Comparison of ENCODE assay signal across 8 mouse cellular contexts in the genomic region with DNA sequence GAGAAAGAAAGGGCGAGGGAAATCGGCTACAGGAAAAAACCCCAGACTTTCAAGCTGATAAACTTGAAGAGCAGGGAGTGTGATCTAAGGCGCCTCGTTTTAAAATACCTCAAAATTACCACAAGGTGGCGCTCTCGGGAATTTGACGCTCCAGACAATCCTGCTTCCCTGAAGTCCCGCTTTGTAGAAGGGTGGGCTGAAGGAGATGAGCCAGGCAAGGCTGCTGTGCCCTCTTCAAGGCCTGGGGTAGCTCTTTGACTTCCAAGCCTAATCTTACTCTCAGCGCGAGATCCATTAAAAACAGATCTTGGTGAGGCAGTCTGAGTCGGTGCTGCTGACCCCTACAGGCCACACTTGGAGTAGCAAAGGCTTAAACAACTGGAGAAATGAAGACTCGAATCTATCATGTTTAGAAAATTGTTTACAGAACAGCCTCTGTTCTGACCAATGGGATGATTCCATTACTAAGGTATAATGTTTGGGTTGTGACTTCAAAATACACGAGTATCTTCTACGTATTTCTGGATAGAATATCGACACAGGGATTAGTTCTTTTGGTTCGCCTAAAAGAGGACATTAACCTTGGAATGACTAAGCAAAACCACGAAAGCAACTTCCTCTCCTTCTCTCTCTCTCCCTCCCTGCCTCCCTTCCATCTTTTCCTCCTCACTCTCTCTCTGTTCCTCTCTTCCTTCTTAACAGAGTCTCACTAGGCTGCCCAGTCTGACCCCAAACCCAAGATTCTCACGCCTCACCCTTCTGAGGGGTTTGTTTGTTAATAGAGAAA.
DNase-seq lines count a peak whose midpoint lies in the region; ATAC-seq and TF ChIP-seq lines count a peak whose summit lies in the region.

No protein-coding gene starts in this region.

- intact Hi-C loops in heart, adult 2 months (cut with DNase I) = loop anchor here (1.0 to 5.0 kb wide), 2 partner anchors 87 to 605 kb away; no protein-coding TSS in a partner anchor

- peak; percentile 80 for ATAC-seq in embryonic facial prominence, embryonic 11.5 days (replicated peaks; ENCODE audit: insufficient number of reproducible peaks, low FRiP score, low TSS enrichment, low read depth)
- ATAC-seq in limb, embryonic 12.5 days (ENCODE audit: insufficient number of reproducible peaks, insufficient read depth, low FRiP score, low TSS enrichment, low read depth) = peak; percentile 73; the same call in 1 of the 2 replicates
- peak; percentile 89 for ATAC-seq in midbrain, embryonic 14.5 days (ENCODE audit: low FRiP score, low TSS enrichment)

- no peak for TF ChIP-seq POLR2A in heart, adult 2 months (IDR thresholded peaks at IDR 0.05; ENCODE audit: insufficient read depth, low read depth, low read length)
- TF ChIP-seq POLR2A in kidney, adult 2 months (IDR thresholded peaks at IDR 0.05; ENCODE audit: low read depth, low read length) = no peak

- H3K9me3 ChIP-seq in embryonic facial prominence, embryonic 11.5 days (replicated peaks; ENCODE audit: control insufficient read depth, low read length) = no peaks in the 10 kb centered on the region
- no peaks in the 10 kb centered on the region for H3K9me3 ChIP-seq in limb, embryonic 12.5 days
- H3K9me3 ChIP-seq in midbrain, embryonic 14.5 days (ENCODE audit: control insufficient read depth, low read length) = no peaks in the 10 kb centered on the region

- no peaks in the 10 kb centered on the region for H3K36me3 ChIP-seq in embryonic facial prominence, embryonic 11.5 days (replicated peaks; ENCODE audit: control insufficient read depth, insufficient read depth, low read depth, low read length)
- no peaks in the 10 kb centered on the region for H3K36me3 ChIP-seq in heart, adult 2 months (ENCODE audit: control insufficient read depth, insufficient read depth, low read length)
- no peaks in the 10 kb centered on the region for H3K36me3 ChIP-seq in kidney, adult 2 months (ENCODE audit: control insufficient read depth, insufficient read depth, low read length)
- no peaks in the 10 kb centered on the region for H3K36me3 ChIP-seq in limb, embryonic 12.5 days
- no peaks in the 10 kb centered on the region for H3K36me3 ChIP-seq in midbrain, embryonic 14.5 days (ENCODE audit: control insufficient read depth, insufficient read depth, low read length)

- H3K4me3 ChIP-seq in embryonic facial prominence, embryonic 11.5 days (ENCODE audit: low read depth, low read length) = peak overlapping the region; percentile 14; the same call in 1 of the 2 replicates
- peak overlapping the region; percentile 41 for H3K4me3 ChIP-seq in heart, adult 2 months
- peak overlapping the region; percentile 45 for H3K4me3 ChIP-seq in kidney, adult 2 months (ENCODE audit: insufficient read depth, low read depth, low read length)
- peak overlapping the region; percentile 34 for H3K4me3 ChIP-seq in limb, embryonic 12.5 days (replicated peaks)
- H3K4me3 ChIP-seq in midbrain, embryonic 14.5 days (replicated peaks; ENCODE audit: low read depth, low read length) = peak overlapping the region; percentile 18

- 25% methylated on average over 18 of the region's 18 CpGs for WGBS in embryonic facial prominence, embryonic 11.5 days
- 19% methylated on average over 18 of the region's 18 CpGs for WGBS in heart, adult 2 months
- WGBS in kidney, adult 2 months = 19% methylated on average over 18 of the region's 18 CpGs
- WGBS in limb, embryonic 12.5 days = 26% methylated on average over 18 of the region's 18 CpGs
- 26% methylated on average over 18 of the region's 18 CpGs for WGBS in midbrain, embryonic 14.5 days

- DNase-seq in 3T3-L1 (ENCODE audit: low read depth, low spot score) = peak; percentile 88
- peak; percentile 52 for DNase-seq in adrenal gland, postnatal 25 days
- DNase-seq in embryonic facial prominence, embryonic 11.5 days (ENCODE audit: low spot score) = peak; percentile 85
- peak; percentile 65 to 74 for DNase-seq in heart, adult 2 months
- DNase-seq in kidney, adult 2 months = peak; percentile 65
- peak; percentile 89 for DNase-seq in midbrain, embryonic 14.5 days
- DNase-seq in spleen, adult 12 weeks (ENCODE audit: low spot score) = peak; percentile 82

- no peaks in the 10 kb centered on the region for H3K27me3 ChIP-seq in embryonic facial prominence, embryonic 11.5 days (ENCODE audit: control insufficient read depth, insufficient read depth, low read length)
- no peaks in the 10 kb centered on the region for H3K27me3 ChIP-seq in heart, adult 2 months (ENCODE audit: control insufficient read depth, insufficient read depth, low read length)
- H3K27me3 ChIP-seq in kidney, adult 2 months (replicated peaks; ENCODE audit: control insufficient read depth, insufficient read depth, low read length) = no peaks in the 10 kb centered on the region
- 0 out of 2 replicates have a peak, but pooled peaks cover 3% of the 10 kb centered on the region for H3K27me3 ChIP-seq in limb, embryonic 12.5 days
- no peaks in the 10 kb centered on the region for H3K27me3 ChIP-seq in midbrain, embryonic 14.5 days (ENCODE audit: control insufficient read depth, insufficient read depth, low read length)

- peak; percentile 86 for TF ChIP-seq CTCF in heart, adult 2 months (IDR thresholded peaks at IDR 0.05)
- TF ChIP-seq CTCF in kidney, adult 2 months (conservative IDR thresholded peaks at IDR 0.05; ENCODE audit: insufficient read depth, insufficient read length, low read depth, low read length) = peak; percentile 67

- no peaks in the 10 kb centered on the region for H3K79me2 ChIP-seq in heart, adult 2 months (replicated peaks; ENCODE audit: control insufficient read depth, insufficient read depth, low read length)

- H3K4me2 ChIP-seq in embryonic facial prominence, embryonic 11.5 days (ENCODE audit: low read depth, low read length) = peak overlapping the region; percentile 50
- H3K4me2 ChIP-seq in limb, embryonic 12.5 days = peak overlapping the region; percentile 50
- H3K4me2 ChIP-seq in midbrain, embryonic 14.5 days (ENCODE audit: low read length) = peak overlapping the region; percentile 49

- no peaks in the 10 kb centered on the region for H3K4me1 ChIP-seq in embryonic facial prominence, embryonic 11.5 days (ENCODE audit: control insufficient read depth, insufficient read depth, low read length)
- H3K4me1 ChIP-seq in heart, adult 2 months (ENCODE audit: control insufficient read depth, insufficient read depth, low read length) = no peaks in the 10 kb centered on the region
- H3K4me1 ChIP-seq in kidney, adult 2 months (ENCODE audit: control insufficient read depth, insufficient read depth, low read length) = no peaks in the 10 kb centered on the region
- no peaks in the 10 kb centered on the region for H3K4me1 ChIP-seq in limb, embryonic 12.5 days (replicated peaks)
- H3K4me1 ChIP-seq in midbrain, embryonic 14.5 days (ENCODE audit: control insufficient read depth, insufficient read depth, low read length) = no peaks in the 10 kb centered on the region

- no peak overlapping the region for H3K27ac ChIP-seq in embryonic facial prominence, embryonic 11.5 days (replicated peaks; ENCODE audit: low read depth, low read length)
- H3K27ac ChIP-seq in heart, adult 2 months = no peak overlapping the region
- no peak overlapping the region for H3K27ac ChIP-seq in kidney, adult 2 months (ENCODE audit: insufficient read depth, low read depth, low read length)
- H3K27ac ChIP-seq in limb, embryonic 12.5 days = no peak overlapping the region
- H3K27ac ChIP-seq in midbrain, embryonic 14.5 days (replicated peaks; ENCODE audit: low read depth, low read length) = no peak overlapping the region; the same call in 1 of the 2 replicates

- H3K9ac ChIP-seq in embryonic facial prominence, embryonic 11.5 days (replicated peaks; ENCODE audit: low read length) = no peak overlapping the region; the same call in 1 of the 2 replicates
- H3K9ac ChIP-seq in heart, adult 2 months (ENCODE audit: low read depth, low read length) = peak overlapping the region; percentile 45; the same call in 1 of the 2 replicates
- H3K9ac ChIP-seq in limb, embryonic 12.5 days (replicated peaks) = peak overlapping the region; percentile 44; the same call in 1 of the 2 replicates
- no peak overlapping the region; the same call in 1 of the 2 replicates for H3K9ac ChIP-seq in midbrain, embryonic 14.5 days (replicated peaks; ENCODE audit: low read length)

- TF ChIP-seq EP300 in heart, adult 2 months (IDR thresholded peaks at IDR 0.05; ENCODE audit: insufficient read depth, low read depth, low read length) = 0 out of 2 replicates have a peak, but pooled peaks have one; percentile 36

Comparison
In these comparisons a context has a peak if more than half of its experiments do, and no peak if none do; other contexts are left out.
1. H3K9ac ChIP-seq: peak in heart, adult 2 months (single experiment) and limb, embryonic 12.5 days (single experiment); none in embryonic facial prominence, embryonic 11.5 days (single experiment) and midbrain, embryonic 14.5 days (single experiment).
2. Peak in every context shown above with its lines, with median percentiles within 50 percentile points of each other: DNase-seq, ATAC-seq, H3K4me2 ChIP-seq and H3K4me3 ChIP-seq.